Mouse (Mus musculus) liver, embryonic 14 days (tissue): ENCODE results near the gene Thap3. TPM values are rescaled to one million over a fixed set of nuclear protein-coding genes. Genes with fewer than 3 reads are reported as not detected.

Experiments used
- polyA plus RNA-seq: library from polyadenylated mRNA; depleted of rRNA; stranded (reverse); fragments of >200 nt; gene quantifications from 2 replicates; pipeline ENCODE4 v1.2.3, GENCODE M21; 2012; rRNA removed

Thap3 gene
- 5.1 and 5.9 TPM in 2 replicates for polyA plus RNA-seq

DNA sequence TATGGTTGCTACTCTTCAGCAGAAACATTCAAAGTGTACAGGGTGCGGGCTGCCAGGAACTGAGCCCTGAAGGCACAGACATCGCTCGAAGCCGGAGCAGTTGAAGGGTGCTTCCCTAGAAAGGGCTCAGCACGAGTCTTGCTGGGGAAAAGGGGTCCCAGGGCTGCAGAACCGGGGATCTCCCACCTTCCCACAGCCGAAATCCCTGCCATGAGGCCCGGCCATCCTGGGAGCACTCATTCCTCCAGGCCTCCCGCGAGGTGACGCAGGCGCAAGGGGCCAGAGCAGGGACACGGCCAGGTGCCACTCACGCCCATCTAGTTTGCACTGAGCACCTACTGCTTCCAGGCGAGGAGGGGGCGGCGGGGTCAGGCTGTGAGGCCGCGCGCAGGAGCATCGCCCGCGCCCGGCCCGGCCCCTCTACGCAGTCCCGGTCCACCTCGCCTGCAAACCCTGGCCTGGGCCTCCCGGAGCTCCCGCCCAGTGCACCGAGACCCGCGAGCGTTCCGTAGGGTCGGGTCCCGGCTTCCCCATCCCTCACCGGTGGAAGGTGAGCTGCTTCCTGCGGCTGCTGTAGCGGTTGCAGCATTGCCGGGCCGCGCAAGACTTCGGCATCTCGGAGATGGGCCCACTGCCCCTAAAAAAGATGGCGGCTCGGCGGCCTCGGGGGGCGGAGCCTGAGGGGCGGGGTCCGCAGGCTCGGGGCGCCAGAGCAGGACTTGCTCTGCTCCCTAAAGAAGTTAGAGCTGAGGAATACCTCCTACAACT lies at the start of gene Thap3:
Gene Thap3 (minus strand): TSS at position 656 of the 768 bp plus-strand sequence.

DNA sequence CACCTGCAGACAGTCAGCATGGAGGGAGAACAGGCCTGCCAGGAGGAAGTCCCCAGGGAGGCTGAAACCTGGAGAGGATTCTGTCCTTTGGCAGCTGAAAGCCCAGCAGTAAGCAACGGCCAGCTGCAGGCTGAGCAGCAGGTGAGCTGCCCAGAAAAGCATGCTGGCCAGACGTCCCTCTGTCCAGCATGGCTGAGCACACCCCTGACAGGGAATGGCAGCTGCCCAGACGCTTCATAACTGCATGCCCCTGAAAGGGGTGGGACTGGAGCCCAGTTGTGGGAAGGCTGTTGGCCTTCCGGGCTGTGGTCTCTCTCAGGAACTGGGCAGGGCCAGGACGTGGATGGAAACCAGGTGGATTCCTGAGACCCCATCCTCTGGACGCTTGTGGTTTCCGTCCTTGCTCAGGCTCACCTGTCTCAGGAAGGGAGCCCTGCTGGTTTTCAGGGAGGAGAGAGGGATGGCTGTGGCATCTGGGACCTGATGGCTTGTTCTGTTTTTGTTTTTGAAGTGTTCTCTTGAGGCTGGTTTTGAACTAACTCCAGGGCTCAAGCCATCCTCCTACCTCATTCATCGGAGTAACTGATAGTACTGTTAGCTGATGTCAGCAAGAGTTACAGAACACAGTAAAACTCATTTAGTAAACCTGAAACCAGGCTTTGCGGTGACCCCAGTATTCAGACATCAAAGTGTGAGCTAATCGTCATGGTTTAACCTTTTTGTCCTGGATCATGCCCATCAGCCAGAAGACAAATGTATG lies 49.6 kb upstream of the Thap3 start, which contains the start of gene Tas1r1:
Gene Tas1r1 (minus strand): TSS at position 344 of the 760 bp plus-strand sequence.

DNA sequence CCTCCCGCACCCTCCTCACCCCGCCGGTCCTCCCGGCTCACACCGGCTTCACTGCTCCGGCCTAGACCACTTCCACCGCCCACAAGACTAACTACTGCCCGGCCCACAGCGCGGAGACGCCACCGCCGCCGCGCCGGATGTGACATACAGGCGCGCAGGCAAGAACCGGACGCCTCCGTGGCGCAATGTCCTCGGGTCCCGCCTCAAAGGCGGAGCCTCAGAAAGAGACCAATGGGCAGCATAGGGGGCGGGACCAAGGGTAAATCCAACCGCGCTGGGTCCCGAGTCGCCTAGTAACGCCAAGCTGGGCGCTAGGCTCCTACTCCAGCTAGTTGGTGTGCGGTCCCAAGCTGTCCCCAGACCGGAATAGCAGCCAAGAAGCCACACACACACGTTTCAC lies 38.7 kb upstream of the Thap3 start, which contains the start of gene Zbtb48:
Gene Zbtb48 (minus strand): TSS at position 148 of the 400 bp plus-strand sequence.

GRCm38 (mm10) chr4:152008622-152009075 lies 19.9 kb upstream of the Thap3 start, which contains the start of gene Klhl21:
Gene Klhl21, plus strand, starts transcription at chr4:152008803.

DNA sequence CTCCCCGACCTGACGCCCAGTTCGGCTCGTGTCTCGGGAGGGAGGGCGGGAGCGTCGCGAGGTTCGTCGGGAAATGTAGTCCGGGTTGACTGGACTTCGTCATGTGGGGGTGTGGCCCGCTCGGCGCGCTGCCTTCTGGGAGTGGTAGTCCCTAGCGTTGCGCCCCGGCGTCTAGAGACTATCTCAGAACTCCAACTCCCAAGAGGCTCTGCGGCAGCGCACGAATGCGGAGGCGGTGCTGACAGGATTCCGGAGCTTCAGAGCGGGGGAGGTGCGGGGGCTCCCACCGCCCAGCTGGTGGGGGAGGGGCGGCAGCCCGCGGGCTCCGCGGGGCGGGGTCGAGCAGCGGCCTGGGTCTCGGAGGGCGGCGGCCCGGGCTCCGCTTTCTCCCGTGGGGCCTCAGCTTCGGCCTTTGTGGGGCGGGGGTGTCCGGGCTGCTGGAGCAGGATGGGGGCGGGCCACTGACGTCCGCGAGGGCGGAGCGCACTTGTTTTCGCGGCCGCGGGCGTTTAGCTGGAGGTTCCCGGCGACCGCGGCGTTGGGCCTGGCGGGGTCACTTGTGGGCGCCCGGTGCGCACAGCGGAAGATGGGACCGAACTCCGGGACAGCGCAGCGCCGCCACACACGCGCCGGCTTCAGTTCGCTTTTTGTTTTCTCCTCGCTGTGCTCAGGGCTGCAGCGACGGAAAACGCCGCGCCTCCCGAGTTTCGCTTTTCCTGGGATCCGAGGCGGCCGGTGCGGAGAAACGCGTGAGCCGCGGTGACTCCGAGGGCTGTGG lies 7.6 kb upstream of the Thap3 start, which contains the start of gene Phf13:
Gene Phf13 (minus strand): TSS at position 86 of the 778 bp plus-strand sequence.

DNA sequence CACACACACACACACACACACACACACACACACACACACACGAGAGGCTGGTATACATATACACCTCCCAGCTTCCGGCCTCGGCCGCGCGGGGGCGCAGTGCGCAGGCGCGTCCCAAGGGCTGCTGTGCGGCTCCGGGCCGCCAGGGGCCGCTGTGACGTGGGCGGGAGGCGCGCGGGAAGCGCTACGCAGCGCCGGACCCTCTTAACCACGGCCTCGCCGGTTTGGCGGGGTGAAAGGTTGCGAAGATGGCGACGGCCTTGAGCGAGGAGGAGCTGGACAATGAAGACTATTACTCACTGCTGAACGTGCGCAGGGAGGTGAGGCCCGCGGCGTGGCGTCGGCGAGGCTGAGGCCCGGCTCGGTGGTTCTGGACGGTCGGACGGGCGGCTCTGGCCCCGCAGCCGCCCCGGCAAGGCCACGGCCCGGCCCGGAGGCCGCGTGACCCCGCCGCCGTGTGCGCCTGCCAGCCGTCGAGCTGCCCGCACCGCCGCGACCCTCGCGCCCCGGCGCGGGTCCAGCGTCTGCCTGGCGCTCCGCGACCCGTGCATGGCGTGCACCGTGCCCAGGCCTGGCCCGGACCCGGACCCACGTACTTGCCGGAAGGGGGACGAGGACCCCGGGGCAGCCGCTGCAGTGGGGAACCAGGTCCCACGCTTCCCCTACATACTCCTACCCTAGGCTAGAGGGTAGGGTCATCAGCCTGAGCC lies 55.1 kb downstream of the Thap3 start, which contains the start of gene Dnajc11:
Gene Dnajc11 (plus strand): TSS at position 187 of the 710 bp plus-strand sequence.

Other genes with a start within 250 kb of the Thap3 start
- 6.0 and 6.5 TPM in 2 replicates for gene Camta1, start 127.1 kb downstream of the Thap3 start, polyA plus RNA-seq
- gene Dnajc11, start 55.3 kb downstream of the Thap3 start, polyA plus RNA-seq: 29.1 and 35.9 TPM in 2 replicates
- gene Phf13, start 7.3 kb upstream of the Thap3 start, polyA plus RNA-seq: 2.5 and 3.2 TPM in 2 replicates
- 3.9 and 4.2 TPM in 2 replicates for gene Klhl21, start 19.8 kb upstream of the Thap3 start, polyA plus RNA-seq
- 11.0 and 12.9 TPM in 2 replicates for gene Zbtb48, start 38.7 kb upstream of the Thap3 start, polyA plus RNA-seq
- gene Tas1r1, start 49.6 kb upstream of the Thap3 start, polyA plus RNA-seq: 0.02 and 0.05 TPM in 2 replicates
- gene Nol9, start 50.3 kb upstream of the Thap3 start, polyA plus RNA-seq: 9.2 and 9.9 TPM in 2 replicates
- gene Plekhg5, start 83.5 kb upstream of the Thap3 start, polyA plus RNA-seq: 3.9 and 4.7 TPM in 2 replicates
- 0.75 and 0.84 TPM in 2 replicates for gene Tnfrsf25, start 126.9 kb upstream of the Thap3 start, polyA plus RNA-seq
- gene Espn, start 163.4 kb upstream of the Thap3 start, polyA plus RNA-seq: 1.3 and 1.4 TPM in 2 replicates
- gene Hes2, start 169.9 kb upstream of the Thap3 start, polyA plus RNA-seq: 0.01 and 0.10 TPM in 2 replicates
- gene Acot7, start 189.1 kb upstream of the Thap3 start, polyA plus RNA-seq: 12.1 and 14.0 TPM in 2 replicates